Mouse (Mus musculus) left cerebral cortex, postnatal 4 days (tissue): ENCODE measurements around the gene Clcc1. TPM values are rescaled to one million over a fixed set of nuclear protein-coding genes. Genes with fewer than 3 reads are reported as not detected.
A peak's percentile ranks its signal among the peaks of the same experiment; 100 is the strongest.

Experiments used
- DNase-seq: peaks from one replicate; pipeline ENCODE4 v3.0.0-alpha.2; 2022
- intact Hi-C: fragments of 180-260 bp; cut with DNase I; formaldehyde crosslinking; loops from one replicate; pipeline ENCODE4 v1.15.1; 2025
- total RNA-seq, 2 experiments: library from RNA; stranded (reverse); gene quantifications; 2 replicates each; pipeline ENCODE4 v1.2.3; 2021

The Clcc1 gene
- total RNA-seq, 2 experiments from 2014 or later = 21.6 to 22.5 TPM

DNA sequence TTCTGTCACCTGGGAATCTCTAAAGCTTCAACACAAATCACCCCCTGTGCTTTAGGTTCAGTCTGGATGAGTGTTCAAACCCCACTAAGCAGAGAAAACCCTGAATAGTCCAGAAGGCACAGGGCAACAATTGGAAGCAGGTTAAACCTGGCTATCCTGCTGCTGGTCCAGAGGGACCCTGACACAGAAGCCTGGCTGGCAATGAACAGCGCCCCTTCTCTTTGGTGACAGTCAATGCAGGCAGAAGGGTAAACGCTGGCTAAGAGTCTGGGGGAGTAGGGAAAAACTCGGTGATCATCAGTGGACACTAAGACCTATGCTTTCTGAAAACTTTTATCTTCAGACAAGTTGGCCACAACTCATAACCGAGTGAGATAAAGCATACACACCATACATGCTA is 46.1 kb downstream of the Clcc1 start:
- no peak for DNase-seq
- intact Hi-C loops = loop anchor here (5.0 kb wide), 1 partner anchor 73 kb away; no protein-coding TSS in a partner anchor

DNA sequence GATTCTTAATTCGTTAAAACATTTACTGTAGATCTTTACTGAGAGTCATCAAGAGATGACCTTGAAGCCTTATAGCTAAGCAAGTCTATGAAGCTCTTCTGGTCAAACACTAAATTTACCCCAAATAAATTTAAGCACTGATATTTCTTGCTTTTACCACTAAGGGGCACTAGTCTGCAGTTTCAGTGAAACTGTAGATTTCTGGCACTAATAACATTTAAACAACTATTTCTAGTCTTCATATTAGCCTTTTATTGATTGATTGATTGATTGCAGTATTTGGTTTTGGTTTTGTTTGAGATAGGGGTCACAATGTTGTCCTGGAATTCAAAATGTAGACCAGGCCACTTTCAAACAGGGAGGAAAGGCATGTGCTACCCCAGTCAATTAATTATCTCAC is 47.5 kb downstream of the Clcc1 start:
- DNase-seq = no peak
- intact Hi-C loops = loop anchor here (5.0 kb wide), 1 partner anchor 71 kb away; no protein-coding TSS in a partner anchor

DNA sequence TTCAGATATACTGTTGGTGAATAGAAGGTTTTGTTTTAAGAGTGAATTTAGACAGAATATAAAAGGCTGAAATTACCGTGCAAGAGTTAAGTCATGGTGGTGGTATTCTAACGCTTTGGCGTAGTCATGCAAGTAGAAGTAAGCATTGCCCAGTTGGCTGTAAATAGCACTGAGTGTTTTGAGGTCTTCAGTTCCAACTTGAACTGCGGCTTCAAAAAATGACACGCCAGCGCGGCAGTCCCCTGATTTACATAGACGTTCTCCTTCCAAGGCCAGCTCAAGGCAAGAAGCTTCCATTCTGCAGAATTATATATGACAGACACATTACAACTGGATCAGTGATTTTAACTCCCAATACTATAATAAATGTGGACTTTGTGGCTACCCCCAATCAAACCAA is 49.1 kb downstream of the Clcc1 start:
- intact Hi-C loops = loop anchor here (5.0 kb wide), 1 partner anchor 70 kb away; no protein-coding TSS in a partner anchor
- no peak for DNase-seq

DNA sequence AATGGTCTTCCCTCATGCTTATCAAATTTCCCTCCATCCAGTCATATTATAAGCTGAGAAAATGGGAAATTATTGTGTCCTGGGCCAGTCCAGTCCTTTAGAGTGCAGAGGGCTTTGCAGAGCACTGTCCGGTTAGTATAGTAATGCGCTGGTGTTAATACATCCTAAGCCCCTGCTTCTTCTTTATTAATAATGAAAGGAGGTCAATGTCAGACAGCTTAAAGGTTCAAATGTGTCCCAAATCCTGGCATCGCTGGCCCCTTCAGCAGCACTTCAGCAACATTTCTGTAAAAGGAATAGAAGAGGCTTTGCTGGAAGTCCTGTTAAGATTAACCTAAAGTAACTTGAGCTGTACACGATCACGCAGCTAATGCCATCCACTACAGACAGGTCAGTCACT is 57.6 kb downstream of the Clcc1 start:
- intact Hi-C loops = no loop called here
- DNase-seq = no peak

DNA sequence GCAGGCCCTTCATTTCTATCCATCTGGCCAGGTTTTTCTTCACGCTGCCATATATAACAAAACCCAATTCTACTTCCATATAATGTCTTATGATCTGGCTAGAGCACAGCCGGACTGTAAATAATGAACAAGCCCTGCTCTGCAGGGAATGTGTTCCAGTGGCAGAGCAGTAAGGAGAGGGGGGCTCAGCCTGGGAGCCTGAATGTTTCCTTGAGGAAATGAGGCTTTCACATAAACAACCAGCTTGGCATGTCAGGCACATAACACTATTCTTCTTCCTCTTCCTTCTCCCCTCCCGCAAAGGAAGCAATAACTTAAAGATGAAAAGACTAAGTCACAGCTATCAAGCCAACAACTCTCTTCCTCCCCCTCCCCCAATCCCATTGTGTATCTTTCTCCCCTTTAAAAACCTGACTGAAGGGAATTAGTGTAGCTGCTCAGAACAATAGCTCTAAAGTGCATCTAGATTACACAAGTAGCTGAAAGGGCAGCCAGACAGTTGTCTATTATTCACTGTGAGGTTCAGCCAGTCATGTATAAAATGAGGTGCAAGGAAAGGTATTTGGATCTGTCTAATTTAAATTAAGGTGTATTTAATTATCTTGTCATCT is 59.5 kb downstream of the Clcc1 start:
- DNase-seq = no peak
- intact Hi-C loops = no loop called here

DNA sequence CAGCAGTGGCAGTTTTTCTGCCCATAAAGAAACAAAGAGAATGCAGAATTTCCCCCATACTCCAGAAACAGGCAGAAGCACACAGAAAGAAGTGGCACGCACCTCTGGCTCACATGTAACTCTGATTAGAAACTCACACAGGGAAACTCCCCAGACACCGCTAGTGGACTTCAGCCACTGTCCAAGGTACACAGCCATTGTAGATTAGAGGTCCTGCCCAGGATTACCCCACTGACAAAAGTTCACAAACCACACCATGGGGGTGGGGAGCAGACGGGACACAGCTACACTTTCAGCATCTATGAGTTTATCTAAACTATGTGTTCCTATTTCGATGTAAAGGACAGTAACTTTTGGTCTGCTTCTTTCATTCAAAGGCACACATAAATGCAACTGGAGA is 61.1 kb downstream of the Clcc1 start:
- no peak for DNase-seq
- intact Hi-C loops = no loop called here

DNA sequence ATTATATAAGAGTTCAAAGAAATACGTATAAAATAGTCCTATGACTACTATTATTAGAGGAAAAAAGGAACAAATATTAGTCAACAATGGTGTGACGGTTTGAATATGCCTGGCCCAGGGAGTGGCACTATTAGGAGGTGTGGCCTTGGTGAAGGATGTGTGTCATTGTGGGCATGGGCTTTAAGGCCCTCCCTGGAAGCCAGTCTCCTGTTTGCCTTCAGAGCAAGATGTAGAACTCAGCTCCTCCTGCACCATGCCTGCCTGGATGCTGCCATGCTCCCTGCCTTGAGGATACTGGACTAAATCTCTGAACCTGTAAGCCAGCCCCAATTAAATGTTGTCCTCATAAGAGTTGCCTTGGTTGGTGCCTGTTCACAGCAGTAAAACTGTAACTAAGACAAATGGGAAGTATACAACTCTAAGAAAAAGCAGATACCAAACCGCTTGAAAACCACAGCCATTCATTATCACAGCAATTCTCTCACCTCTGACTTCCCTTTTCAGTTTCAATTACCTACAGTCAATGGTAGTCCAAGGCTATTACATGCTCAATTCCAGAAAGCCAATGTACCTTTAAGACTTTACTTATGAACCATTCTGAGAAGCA is 64.3 kb downstream of the Clcc1 start:
- intact Hi-C loops = no loop called here
- no peak for DNase-seq

DNA sequence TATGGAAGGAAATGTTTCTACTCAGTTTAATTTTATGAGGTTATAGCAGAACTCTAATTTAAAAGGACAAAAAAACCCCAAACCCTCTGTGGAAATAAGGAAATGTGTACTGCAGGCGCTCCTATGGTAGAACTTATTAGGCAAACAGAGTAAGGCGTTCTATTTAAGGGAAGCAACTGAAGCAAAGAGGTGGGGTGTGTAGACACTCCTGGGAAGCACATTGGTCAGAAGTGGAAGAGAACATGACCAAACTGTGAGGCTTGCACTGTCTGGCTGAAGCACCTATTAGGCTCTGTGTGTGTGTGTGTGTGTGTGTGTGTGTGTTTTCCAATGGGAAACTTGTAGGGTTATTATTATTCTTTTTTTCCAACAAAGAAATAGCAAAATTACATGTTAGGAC is 65.6 kb downstream of the Clcc1 start:
- intact Hi-C loops = no loop called here

DNA sequence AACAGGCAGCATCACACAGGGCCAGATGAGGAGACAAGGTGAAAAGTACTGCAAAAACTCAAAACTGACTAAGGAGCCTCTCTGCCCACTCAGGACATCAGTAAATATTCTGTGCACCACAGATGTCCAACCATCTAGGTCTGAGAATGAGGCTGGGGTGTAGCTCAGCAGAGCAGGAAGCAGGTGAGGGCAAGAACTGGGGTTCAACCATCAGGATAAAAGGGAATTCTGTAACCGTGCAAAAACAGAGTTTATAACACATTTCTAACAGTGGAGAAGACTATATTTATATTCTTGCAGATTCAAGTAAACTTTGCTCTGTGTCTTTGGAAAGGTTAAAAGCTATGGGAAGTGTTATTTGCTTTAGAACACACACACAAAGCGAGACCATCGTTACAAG is 66.0 kb downstream of the Clcc1 start:
- intact Hi-C loops = no loop called here

More for the DNA sequence above, 65.6 kb downstream of the Clcc1 start:
- no peak for DNase-seq

DNA sequence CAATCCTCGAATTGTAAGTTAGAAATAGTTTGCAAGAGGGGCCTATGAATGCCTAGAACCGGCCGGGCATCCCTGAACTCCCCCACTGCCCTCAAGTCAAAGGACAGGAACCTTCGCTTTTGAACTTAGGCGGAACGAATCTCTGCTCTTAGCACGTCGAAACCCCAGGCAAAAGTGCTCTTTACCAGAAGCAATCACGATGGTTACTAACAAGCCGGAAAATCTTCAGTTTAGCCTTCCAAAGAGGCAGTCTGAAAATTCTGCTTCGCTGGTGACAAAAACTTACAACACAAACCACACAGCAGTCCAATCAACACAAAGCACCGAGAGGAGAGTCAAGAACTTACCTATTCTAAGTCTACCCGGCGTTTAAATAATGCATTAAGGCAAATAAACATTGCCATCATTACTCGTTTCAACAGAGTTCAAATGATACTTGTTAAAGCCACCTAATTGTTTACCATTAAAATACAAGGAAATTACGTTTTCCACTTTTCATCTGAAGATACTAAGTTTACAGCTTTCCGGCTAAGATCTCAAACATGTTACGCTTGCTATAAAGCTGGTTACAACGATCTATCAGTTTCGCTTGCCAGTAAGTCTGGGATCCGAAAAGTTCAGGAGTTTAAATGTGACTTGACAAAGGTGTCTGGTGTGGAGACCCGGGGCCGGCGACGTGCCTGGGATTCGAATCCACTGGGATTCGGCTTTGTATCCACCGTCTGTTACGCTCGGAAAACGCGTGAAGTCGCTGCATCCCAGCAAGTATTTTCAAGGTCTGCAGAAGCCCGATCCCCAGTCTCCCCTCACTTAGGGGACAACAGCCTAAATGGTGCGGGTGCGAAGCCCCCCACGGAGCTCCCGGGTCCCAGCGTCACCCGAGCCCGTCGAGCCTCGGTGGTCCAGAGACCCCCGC is 67.6 kb downstream of the Clcc1 start:
- peak; percentile 57 for DNase-seq
- intact Hi-C loops = no loop called here

More for the DNA sequence above, 66.0 kb downstream of the Clcc1 start:
- no peak for DNase-seq

DNA sequence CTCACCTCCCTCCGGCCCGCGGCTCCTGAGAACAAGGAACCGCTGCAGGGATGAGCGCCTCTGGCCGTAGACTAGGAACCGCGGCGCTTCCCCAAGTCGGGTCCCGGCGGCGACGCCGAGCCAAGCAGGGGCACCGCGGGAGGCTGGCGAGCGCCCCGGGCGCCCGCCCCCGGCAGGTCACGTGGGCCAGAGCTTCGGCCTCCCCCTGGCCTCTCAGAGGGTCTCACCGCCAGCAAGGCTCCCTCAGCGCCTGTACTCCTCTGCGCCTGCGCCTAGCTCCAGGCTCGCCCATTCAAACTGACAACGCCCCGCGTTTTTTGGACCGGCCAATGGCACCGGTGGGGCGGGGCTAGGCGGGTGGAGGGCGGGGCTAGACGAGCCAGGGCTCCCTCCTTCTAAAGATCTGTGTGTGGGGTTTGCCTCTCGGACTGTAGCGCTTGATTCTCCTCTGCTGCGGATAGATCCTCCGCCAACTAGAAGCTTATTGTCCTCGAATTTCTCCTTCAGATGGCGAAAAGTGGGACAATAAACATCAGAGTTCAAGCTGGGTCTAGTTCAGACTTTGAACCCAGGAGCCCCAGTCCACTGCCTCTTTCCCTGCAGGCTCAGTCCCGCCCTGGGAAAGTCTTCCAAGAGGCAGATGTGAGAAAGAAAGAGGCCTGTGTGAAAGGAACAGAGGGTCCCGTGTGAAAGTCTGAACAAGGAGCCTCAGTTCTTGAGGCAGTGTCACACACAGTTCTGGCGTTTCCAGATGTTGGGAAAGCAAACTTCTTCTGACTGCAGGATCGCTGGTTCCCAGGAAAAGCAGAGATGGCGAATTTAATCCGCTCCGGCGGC is 68.5 kb downstream of the Clcc1 start, which contains the start of gene Gpsm2:
Gene Gpsm2, minus strand, starts transcription at position 274 of the 837 bp plus-strand sequence.
- intact Hi-C loops = no loop called here
- DNase-seq = peak; percentile 99

DNA sequence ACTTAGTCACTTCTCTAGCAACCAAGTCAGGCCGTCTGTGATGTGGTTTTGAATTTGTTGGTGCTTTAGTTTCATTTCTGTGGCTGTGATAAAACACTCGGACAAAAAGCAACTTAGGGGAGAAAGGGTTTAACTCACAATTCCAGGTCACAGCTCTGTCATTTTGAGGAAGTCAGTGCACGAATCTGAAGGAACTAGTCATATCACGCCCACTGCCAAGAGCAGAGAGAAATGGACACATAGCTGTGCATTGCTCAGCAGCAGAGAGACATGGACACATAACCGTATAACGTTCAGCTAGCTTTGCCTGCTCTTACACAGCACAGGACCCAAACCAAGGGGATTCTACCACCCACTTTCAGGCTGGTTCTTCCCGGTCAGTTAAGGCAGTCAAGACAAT is 72.7 kb downstream of the Clcc1 start:
- no peak for DNase-seq
- intact Hi-C loops = no loop called here

DNA sequence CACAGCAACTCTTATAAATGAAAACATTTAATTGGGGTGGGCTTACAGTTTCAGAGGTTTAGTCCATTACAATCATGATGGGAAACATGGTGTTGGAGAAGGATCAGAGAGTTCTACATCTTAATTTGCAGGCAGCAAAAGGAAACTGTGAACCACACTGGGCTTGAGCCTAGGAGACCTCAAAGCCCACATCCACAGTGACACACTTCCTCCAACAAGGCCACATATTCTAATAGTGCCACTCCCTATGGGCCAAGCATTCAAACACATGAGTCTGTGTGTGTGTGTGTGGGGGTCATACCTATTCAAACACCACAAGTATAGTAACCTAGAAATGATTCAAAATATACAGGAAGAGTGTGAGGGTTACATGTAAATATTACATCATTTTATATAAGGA is 73.6 kb downstream of the Clcc1 start:
- intact Hi-C loops = no loop called here
- no peak for DNase-seq

DNA sequence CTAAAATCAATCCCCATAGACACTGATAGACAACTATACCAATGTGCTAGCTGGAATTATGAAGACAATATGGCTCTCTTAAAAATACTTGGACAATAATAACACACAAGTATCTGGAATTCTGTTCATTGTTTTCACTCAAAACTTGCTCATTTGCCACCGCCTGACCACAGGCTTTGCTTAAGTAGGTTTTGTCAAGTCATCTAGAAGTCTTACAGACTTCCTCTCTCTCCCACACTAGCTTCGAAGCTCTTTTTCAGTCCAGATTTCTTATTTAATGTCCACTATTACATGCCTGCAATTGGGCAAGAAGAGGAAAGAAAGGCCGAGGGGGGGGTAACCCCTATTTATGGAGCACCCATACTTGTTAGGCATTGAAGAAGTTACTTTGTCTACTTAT is 74.1 kb downstream of the Clcc1 start:
- no peak for DNase-seq
- intact Hi-C loops = no loop called here

Other genes with a start within 250 kb of the Clcc1 start
- gene Celsr2, start 238.4 kb upstream of the Clcc1 start, total RNA-seq = 100 to 1,000 TPM; 136 to 149 TPM
- gene Sars, start 208.7 kb upstream of the Clcc1 start, total RNA-seq = 100 to 1,000 TPM; 194 to 199 TPM
- 1 to 10 TPM; 2.4 to 2.7 TPM for gene 1700013F07Rik, start 119.8 kb upstream of the Clcc1 start, total RNA-seq
- 10 to 100 TPM; 17.6 to 20.1 TPM for gene 5330417C22Rik, start 117.4 kb upstream of the Clcc1 start, total RNA-seq
- 10 to 100 TPM; 45.4 to 46.1 TPM for gene Tmem167b, start 91.4 kb upstream of the Clcc1 start, total RNA-seq
- 10 to 100 TPM; 22.3 to 26.3 TPM for gene Taf13, start 82.2 kb upstream of the Clcc1 start, total RNA-seq
- gene Wdr47, start 62.6 kb upstream of the Clcc1 start, total RNA-seq = 100 to 1,000 TPM; 184 to 186 TPM
- 10 to 100 TPM; 13.9 to 16.2 TPM for gene Gpsm2, start 68.4 kb downstream of the Clcc1 start, total RNA-seq
- gene Aknad1, start 85.7 kb downstream of the Clcc1 start, total RNA-seq = not detected
- 10 to 100 TPM; 10.6 to 12.2 TPM for gene Stxbp3, start 186.6 kb downstream of the Clcc1 start, total RNA-seq
- gene Fndc7, start 236.1 kb downstream of the Clcc1 start, total RNA-seq = under 1 TPM in 1 of 2 experiments, not detected in 1; 0.14 TPM